ENCODE assay signal across 9 mouse cellular contexts in the genomic region with DNA sequence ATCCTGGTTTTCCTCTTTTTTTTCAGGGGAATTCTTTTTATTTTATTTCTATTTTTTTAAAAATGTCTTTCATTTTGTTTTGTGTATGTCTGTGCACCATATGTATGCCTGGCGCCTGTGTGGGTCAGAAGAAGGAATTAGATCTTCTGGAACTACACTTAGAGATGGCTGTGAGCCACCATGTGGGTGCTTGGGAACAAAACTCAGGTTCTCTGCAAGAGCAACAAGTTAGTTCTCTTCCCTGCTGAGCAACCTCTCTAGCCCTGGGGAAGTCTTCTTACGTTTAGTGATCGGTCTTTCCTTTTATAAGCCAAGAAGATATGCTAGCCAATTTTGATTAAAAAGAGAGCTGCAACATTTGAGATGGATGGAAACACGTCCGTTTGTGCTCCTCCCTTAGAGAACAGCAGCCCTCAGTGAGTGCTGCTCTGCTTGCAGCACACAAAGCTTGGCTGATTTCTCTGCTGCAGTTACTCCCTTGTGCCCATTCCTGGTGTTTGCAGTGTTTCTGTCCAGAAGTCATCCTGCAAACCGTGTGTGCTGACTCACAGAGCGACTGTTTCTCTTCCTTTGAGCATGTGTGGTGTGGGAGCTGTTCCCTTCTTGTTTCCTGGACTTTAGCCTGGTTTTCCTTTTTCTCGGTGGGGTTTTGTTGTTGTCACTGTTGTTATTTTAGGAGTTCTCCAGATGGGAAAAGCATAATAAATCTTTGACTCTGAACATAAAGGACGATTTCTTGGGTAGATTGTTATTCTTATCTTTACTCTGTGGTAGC.
A peak's percentile ranks its signal among the peaks of the same experiment; 100 is the strongest.
DNase-seq lines count a peak whose midpoint lies in the region; ATAC-seq and TF ChIP-seq lines count a peak whose summit lies in the region.
"Had no signal": no experiment of that assay in that cellular context is flagged by ENCODE, and none has a peak within 500 bp of the region (broad histone marks: within the 10 kb centered on the region; RNA-seq: fewer than 3 reads in every experiment).

No protein-coding gene starts in this region.

- no peaks in the 10 kb centered on the region for H3K4me1 ChIP-seq in lung, embryonic 14.5 days (ENCODE audit: insufficient read depth)
- no peaks in the 10 kb centered on the region for H3K4me1 ChIP-seq in kidney, postnatal 0 days (replicated peaks; ENCODE audit: insufficient read depth, low read length)
- H3K4me1 ChIP-seq in cerebellum, adult 2 months (ENCODE audit: control insufficient read depth, insufficient read depth, low read length), result no peaks in the 10 kb centered on the region
- H3K4me1 ChIP-seq in forebrain, embryonic 13.5 days, result no peaks in the 10 kb centered on the region

- H3K4me2 ChIP-seq in lung, embryonic 14.5 days, result no peak overlapping the region
- no peak overlapping the region for H3K4me2 ChIP-seq in kidney, postnatal 0 days (ENCODE audit: low read length)
- no peak overlapping the region for H3K4me2 ChIP-seq in forebrain, embryonic 13.5 days

- ATAC-seq in lung, embryonic 14.5 days (ENCODE audit: insufficient read depth), result no peak
- no peak for ATAC-seq in kidney, postnatal 0 days (replicated peaks; ENCODE audit: low FRiP score, low read depth)
- no peak for ATAC-seq in forebrain, embryonic 13.5 days

- peaks cover 39% of the 10 kb centered on the region for H3K36me3 ChIP-seq in lung, embryonic 14.5 days (ENCODE audit: insufficient read depth)
- 0 out of 2 replicates have a peak, but pooled peaks cover 4% of the 10 kb centered on the region for H3K36me3 ChIP-seq in kidney, postnatal 0 days (ENCODE audit: insufficient read depth, low read length)
- peaks cover 26% of the 10 kb centered on the region; the same call in 1 of the 2 replicates for H3K36me3 ChIP-seq in forebrain, embryonic 13.5 days (ENCODE audit: poor library complexity, severe bottlenecking)

- peak; percentile 71 for DNase-seq in frontal cortex, adult 2 months (ENCODE audit: extremely low spot score in 1 of 2, low spot score in 1 of 2)
- no peak for DNase-seq in frontal cortex, postnatal 10 days (ENCODE audit: low spot score in 2 of 2)
- DNase-seq in lung, embryonic 14.5 days, result peak; percentile 10
- DNase-seq in lung, adult 18-20 months, result no peak
- peak; percentile 78 for DNase-seq in kidney, postnatal 0 days (ENCODE audit: low spot score)
- DNase-seq in right cerebral cortex, postnatal 25 days, result peak; percentile 54
- no peak for DNase-seq in cerebellum, adult 2 months

- peak overlapping the region; percentile 27; the same call in 1 of the 2 replicates for H3K27ac ChIP-seq in lung, embryonic 14.5 days (ENCODE audit: low read depth)
- peak overlapping the region; percentile 51 for H3K27ac ChIP-seq in kidney, postnatal 0 days
- H3K27ac ChIP-seq in cerebellum, adult 2 months (ENCODE audit: insufficient read depth, low read length), result no peak overlapping the region
- H3K27ac ChIP-seq in forebrain, embryonic 13.5 days, result no peak overlapping the region
- H3K27ac ChIP-seq: liver, embryonic 14.5 days had no signal

- TF ChIP-seq POLR2A in cerebellum, adult 2 months (IDR thresholded peaks at IDR 0.05; ENCODE audit: borderline replicate concordance, insufficient read depth, low read length), result no peak

- no peak overlapping the region for H3K4me3 ChIP-seq in lung, embryonic 14.5 days (ENCODE audit: low read depth, low read length)
- no peak overlapping the region for H3K4me3 ChIP-seq in kidney, postnatal 0 days (replicated peaks; ENCODE audit: low read depth, low read length)
- no peak overlapping the region for H3K4me3 ChIP-seq in cerebellum, adult 2 months (replicated peaks; ENCODE audit: insufficient read depth, low read depth, low read length)
- H3K4me3 ChIP-seq in forebrain, embryonic 13.5 days, result no peak overlapping the region

- no peaks in the 10 kb centered on the region for H3K9me3 ChIP-seq in lung, embryonic 14.5 days (ENCODE audit: low read depth, low read length)
- H3K9me3 ChIP-seq in kidney, postnatal 0 days (replicated peaks; ENCODE audit: low read length), result no peaks in the 10 kb centered on the region
- H3K9me3 ChIP-seq in forebrain, embryonic 13.5 days (replicated peaks), result no peaks in the 10 kb centered on the region

- 48% methylated on average over 9 of the region's 9 CpGs for WGBS in lung, embryonic 14.5 days
- 39% methylated on average over 9 of the region's 9 CpGs for WGBS in kidney, postnatal 0 days
- 71% methylated on average over 9 of the region's 9 CpGs for WGBS in cerebellum, adult 2 months
- WGBS in forebrain, embryonic 13.5 days, result 85% methylated on average over 9 of the region's 9 CpGs

- H3K9ac ChIP-seq in lung, embryonic 14.5 days, result no peak overlapping the region
- H3K9ac ChIP-seq in kidney, postnatal 0 days (ENCODE audit: low read depth, low read length), result no peak overlapping the region
- no peak overlapping the region for H3K9ac ChIP-seq in forebrain, embryonic 13.5 days
- H3K9ac ChIP-seq: liver, embryonic 14.5 days had no signal

- no peaks in the 10 kb centered on the region for H3K27me3 ChIP-seq in lung, embryonic 14.5 days (ENCODE audit: insufficient read depth, low read length)
- H3K27me3 ChIP-seq in kidney, postnatal 0 days (ENCODE audit: insufficient read depth, low read length), result no peaks in the 10 kb centered on the region
- no peaks in the 10 kb centered on the region for H3K27me3 ChIP-seq in cerebellum, adult 2 months (ENCODE audit: control insufficient read depth, insufficient read depth, low read length)
- no peaks in the 10 kb centered on the region for H3K27me3 ChIP-seq in forebrain, embryonic 13.5 days

- TF ChIP-seq CTCF in lung, embryonic 14.5 days (IDR thresholded peaks at IDR 0.05; ENCODE audit: low read depth), result no peak
- TF ChIP-seq CTCF in kidney, postnatal 0 days (IDR thresholded peaks at IDR 0.05; ENCODE audit: low read depth), result no peak
- no peak for TF ChIP-seq CTCF in cerebellum, adult 2 months (IDR thresholded peaks at IDR 0.05; ENCODE audit: borderline replicate concordance, insufficient read depth, low read depth, low read length)

Comparison
In these comparisons a context has a peak if more than half of its experiments do, and no peak if none do; other contexts are left out.
1. DNase-seq: peak in frontal cortex, adult 2 months (2 of 2), lung, embryonic 14.5 days (single experiment), kidney, postnatal 0 days (single experiment) and right cerebral cortex, postnatal 25 days (single experiment); none in frontal cortex, postnatal 10 days (0 of 2), lung, adult 18-20 months (0 of 2) and cerebellum, adult 2 months (0 of 2).
2. H3K27ac ChIP-seq: peak in lung, embryonic 14.5 days (single experiment) and kidney, postnatal 0 days (single experiment); none in cerebellum, adult 2 months (single experiment) and forebrain, embryonic 13.5 days (single experiment).